ENCODE assay signal across 8 mouse cellular contexts in the genomic region with DNA sequence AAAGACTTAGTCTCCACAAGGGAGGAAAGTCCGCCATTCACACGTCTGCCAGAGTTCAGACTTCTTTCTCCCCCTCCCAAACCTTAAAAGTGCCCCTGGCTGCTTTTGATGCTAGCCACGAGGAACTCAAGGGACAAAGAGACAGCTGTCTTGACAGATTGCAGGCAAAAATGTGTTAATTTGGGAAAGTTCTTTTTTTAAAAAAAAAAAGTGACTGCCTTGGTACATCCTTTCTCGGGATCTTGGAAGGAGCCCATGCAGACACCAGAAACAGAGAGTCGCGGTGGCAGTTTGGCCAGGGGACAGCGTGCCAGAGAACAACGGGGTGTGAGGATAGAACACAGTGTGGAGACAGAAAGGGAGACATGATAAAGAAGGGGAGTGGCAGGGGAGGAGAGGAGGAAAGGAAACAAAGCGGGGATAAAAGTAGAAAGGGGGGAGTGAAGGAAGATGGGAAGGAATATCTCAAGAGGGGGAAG.
"Had no signal": no experiment of that assay in that cellular context is flagged by ENCODE, and none has a peak within 500 bp of the region (broad histone marks: within the 10 kb centered on the region; RNA-seq: fewer than 3 reads in every experiment).

No protein-coding gene starts in this region.

- H3K4me1 ChIP-seq: liver, embryonic 13.5 days; midbrain, embryonic 13.5 days had no signal

- H3K4me2 ChIP-seq: liver, embryonic 13.5 days; midbrain, embryonic 13.5 days had no signal

- H3K36me3 ChIP-seq: liver, embryonic 13.5 days; midbrain, embryonic 13.5 days had no signal

- H3K4me3 ChIP-seq: liver, embryonic 13.5 days; midbrain, embryonic 13.5 days had no signal

- H3K9me3 ChIP-seq: liver, embryonic 13.5 days; midbrain, embryonic 13.5 days had no signal

- ATAC-seq: midbrain, embryonic 13.5 days had no signal

- H3K27ac ChIP-seq: liver, embryonic 13.5 days; macrophage; midbrain, embryonic 13.5 days had no signal

- H3K9ac ChIP-seq: liver, embryonic 13.5 days; midbrain, embryonic 13.5 days had no signal

- DNase-seq: kidney, adult 9 months; kidney, postnatal 14 days; liver, embryonic 13.5 days; lung, adult 2 months; thymus, adult 18-20 months; thymus, postnatal 36 days had no signal
